Mouse (Mus musculus) cerebellum, adult 2 months (tissue): ENCODE data around the gene Hoxb9.

ENCODE experiments used
- CTCF ChIP-seq: fragments of 200-500 bp; IDR thresholded peaks from 2 replicates; pipeline ENCODE4 v1.5.1; 2011; ENCODE audit warnings: low read depth, mild to moderate bottlenecking, control low read depth, low read length, moderate library complexity, borderline replicate concordance; ENCODE audit not compliant: insufficient read depth
- POLR2A ChIP-seq: fragments of 200-500 bp; IDR thresholded peaks from 2 replicates; pipeline ENCODE4 v1.6.1; 2011; ENCODE audit warnings: low read length, control low read depth, borderline replicate concordance; ENCODE audit not compliant: insufficient read depth

DNA sequence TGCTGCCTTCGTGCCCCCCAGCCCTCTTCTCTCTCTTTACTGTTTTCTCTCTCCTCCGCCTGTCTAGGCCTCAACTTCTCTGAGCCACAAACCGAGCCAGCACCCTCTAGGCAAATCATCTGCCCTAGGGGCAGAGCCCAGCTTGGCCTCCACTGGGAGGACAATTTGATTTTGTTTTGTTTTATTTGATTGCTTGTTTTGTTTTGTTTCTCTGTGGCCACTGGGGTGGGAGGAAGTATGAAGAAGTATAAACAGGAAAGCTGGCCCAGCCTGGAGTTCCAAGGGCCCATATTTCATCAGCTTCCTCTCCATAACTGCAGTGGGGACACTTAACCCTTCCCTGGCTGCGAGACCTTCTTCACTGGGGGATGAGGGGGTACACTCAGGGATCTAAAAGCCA lies 38.0 kb downstream of the Hoxb9 start:
- TF ChIP-seq CTCF (no peak), POLR2A (no peak)
